In genomic region chr16:36420979-36421378, GRCm38 (mm10) we compare ENCODE assay signal across 8 mouse cellular contexts. TPM values are rescaled to one million over a fixed set of nuclear protein-coding genes. Genes with fewer than 3 reads are reported as not detected.
"Had no signal": no experiment of that assay in that cellular context is flagged by ENCODE, and none has a peak within 500 bp of the region (broad histone marks: within the 10 kb centered on the region; RNA-seq: fewer than 3 reads in every experiment).

No protein-coding gene starts in this region.

RNA-seq across cellular contexts. Expression of gene Stfa2, which starts 12.7 kb away (rescaled TPM):
- total RNA-seq: neutrophil, adult 5-6 weeks had no signal
- polyA plus RNA-seq: neural tube, embryonic 14.5 days; neural tube, embryonic 15.5 days; small intestine, adult 2 months; spleen, adult 2 months; testis, adult 2 months; thymus, adult 2 months; urinary bladder, adult 2 months had no signal

RNA-seq across cellular contexts. Expression of gene Stfa3, which starts 34.2 kb away (rescaled TPM):
- polyA plus RNA-seq: neural tube, embryonic 14.5 days; small intestine, adult 2 months; spleen, adult 2 months; testis, adult 2 months; thymus, adult 2 months had no signal

RNA-seq across cellular contexts. Expression of gene BC100530, which starts 53.4 kb away (rescaled TPM):
- polyA plus RNA-seq: neural tube, embryonic 14.5 days; small intestine, adult 2 months; spleen, adult 2 months; testis, adult 2 months; thymus, adult 2 months; urinary bladder, adult 2 months had no signal
